Mouse (Mus musculus) hindbrain, embryonic 13.5 days (tissue): ENCODE data around the gene Syngr1. TPM values are rescaled to one million over a fixed set of nuclear protein-coding genes. Genes with fewer than 3 reads are reported as not detected.

Experiments used
- ATAC-seq: fragments of 200-750 bp; cut with Nextera tagmentation; 2 replicates; pipeline ENCODE4 v1.8.0; 2017; ENCODE audit warnings: moderate TSS enrichment; ENCODE audit not compliant: low FRiP score
- H3K27ac ChIP-seq: fragments of 300-500 bp; sonication (generic); 2 replicates; pipeline ENCODE4 v1.5.1; 2015; ENCODE audit warnings: inconsistent platforms, mild to moderate bottlenecking, moderate library complexity
- H3K27me3 ChIP-seq: fragments of 300-500 bp; sonication (generic); 2 replicates; pipeline ENCODE4 v1.6.1; 2015; ENCODE audit warnings: mild to moderate bottlenecking, inconsistent platforms
- H3K36me3 ChIP-seq: fragments of 300-500 bp; sonication (generic); 2 replicates; pipeline ENCODE4 v1.6.1; 2015; ENCODE audit warnings: mild to moderate bottlenecking, inconsistent platforms
- H3K4me1 ChIP-seq: fragments of 300-500 bp; sonication (generic); replicated peaks from 2 replicates; pipeline ENCODE4 v1.6.1; 2015; ENCODE audit warnings: inconsistent platforms
- H3K4me2 ChIP-seq: fragments of 300-500 bp; sonication (generic); 2 replicates; pipeline ENCODE4 v1.6.1; 2015; ENCODE audit warnings: inconsistent platforms, mild to moderate bottlenecking, moderate library complexity
- H3K4me3 ChIP-seq: fragments of 300-500 bp; sonication (generic); 2 replicates; pipeline ENCODE4 v1.5.1; 2015; ENCODE audit warnings: mild to moderate bottlenecking, inconsistent platforms
- H3K9ac ChIP-seq: fragments of 300-500 bp; sonication (generic); 2 replicates; pipeline ENCODE4 v1.6.1; 2015; ENCODE audit warnings: mild to moderate bottlenecking, inconsistent platforms
- H3K9me3 ChIP-seq: fragments of 300-500 bp; sonication (generic); 2 replicates; pipeline ENCODE4 v1.6.1; 2016; ENCODE audit warnings: inconsistent platforms
- WGBS: fragments of 180-500 bp; shearing (Covaris S2); methylation state at CpG from one replicate; pipeline ENCODE4 v1.1.7; 2015; 5-methylcytosine and 5-hydroxymethylcytosine counted together
- polyA plus RNA-seq: library from polyadenylated mRNA; unstranded; fragments of >200 nt; fragmentation: Nextera tagmentation; extraction: Ambion mirVana; gene quantifications from 2 replicates; pipeline ENCODE4 v1.2.1, GENCODE M21; 2015

The Syngr1 gene
- polyA plus RNA-seq, 1 experiment from 2014 or later: 28.3 TPM

DNA sequence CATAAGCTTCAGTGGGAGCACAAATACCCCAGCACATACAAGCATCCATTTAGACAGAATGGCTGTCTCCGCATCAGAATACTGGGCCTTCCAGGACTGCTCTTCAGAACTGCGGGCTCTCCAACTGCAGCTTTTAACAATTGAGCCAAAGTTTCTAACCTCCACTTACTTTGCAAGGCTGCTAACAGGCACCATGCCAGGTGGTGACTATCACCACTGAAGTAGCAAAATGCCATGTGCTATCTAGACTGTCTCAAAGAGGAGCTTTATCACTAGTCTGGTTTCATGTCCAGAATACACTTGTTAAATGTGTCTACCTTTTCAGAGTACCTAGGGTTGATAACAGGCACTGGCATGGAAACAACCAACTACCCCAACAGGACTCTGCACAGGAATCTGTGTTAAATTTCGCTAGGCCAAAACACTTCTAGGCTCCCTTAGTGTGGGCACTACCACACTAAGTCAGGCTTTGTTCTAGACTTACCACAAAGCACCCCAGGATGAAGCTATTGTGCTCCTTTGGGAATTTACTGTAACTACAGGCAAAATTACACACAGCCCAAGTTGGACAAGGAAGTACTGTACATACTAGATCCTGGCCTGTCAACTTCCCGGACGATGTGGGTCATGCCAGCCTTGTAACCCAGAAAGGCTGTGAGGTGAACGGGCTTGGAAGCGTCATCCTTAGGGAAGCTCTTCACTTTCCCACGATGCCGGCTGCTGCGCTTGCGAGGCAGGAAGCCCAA lies 9.2 kb upstream of the Syngr1 start:
- H3K27ac ChIP-seq: 0 out of 2 replicates have a peak overlapping the region, but pooled peaks have one; percentile 96
- no peak for ATAC-seq
- WGBS: 4% methylated on average over 11 of the region's 11 CpGs
- peak overlapping the region; percentile 92 for H3K9ac ChIP-seq
- peaks cover 34% of the 10 kb centered on the region for H3K4me1 ChIP-seq
- peak overlapping the region; percentile 86 for H3K4me2 ChIP-seq
- H3K9me3 ChIP-seq: no peaks in the 10 kb centered on the region
- H3K36me3 ChIP-seq: peaks cover 51% of the 10 kb centered on the region
- H3K27me3 ChIP-seq: no peaks in the 10 kb centered on the region
- H3K4me3 ChIP-seq: peak overlapping the region; percentile 69

GRCm38 (mm10) chr15:80082661-80083275 lies 8.4 kb upstream of the Syngr1 start:
- peaks cover 44% of the 10 kb centered on the region for H3K36me3 ChIP-seq
- H3K4me3 ChIP-seq: peak overlapping the region; percentile 69
- no peaks in the 10 kb centered on the region for H3K9me3 ChIP-seq
- H3K4me1 ChIP-seq: peaks cover 34% of the 10 kb centered on the region
- H3K9ac ChIP-seq: peak overlapping the region; percentile 92
- WGBS: under 1% methylated on average over 21 of the region's 21 CpGs
- peak overlapping the region; percentile 96 for H3K27ac ChIP-seq
- no peaks in the 10 kb centered on the region for H3K27me3 ChIP-seq
- H3K4me2 ChIP-seq: peak overlapping the region; percentile 86
- no peak for ATAC-seq

- peak overlapping the region; percentile 86 for H3K4me2 ChIP-seq
- peak overlapping the region; percentile 92 for H3K9ac ChIP-seq
- no peaks in the 10 kb centered on the region for H3K27me3 ChIP-seq
- H3K27ac ChIP-seq: peak overlapping the region; percentile 96
- H3K4me1 ChIP-seq: peaks cover 34% of the 10 kb centered on the region
- H3K4me3 ChIP-seq: peak overlapping the region; percentile 69
- ATAC-seq: peak; percentile 97
- H3K9me3 ChIP-seq: no peaks in the 10 kb centered on the region
- H3K36me3 ChIP-seq: peaks cover 39% of the 10 kb centered on the region
- WGBS: under 1% methylated on average over 30 of the region's 30 CpGs
These were observed 7.8 kb upstream of the Syngr1 start for GRCm38 (mm10) chr15:80083276-80083731.

DNA sequence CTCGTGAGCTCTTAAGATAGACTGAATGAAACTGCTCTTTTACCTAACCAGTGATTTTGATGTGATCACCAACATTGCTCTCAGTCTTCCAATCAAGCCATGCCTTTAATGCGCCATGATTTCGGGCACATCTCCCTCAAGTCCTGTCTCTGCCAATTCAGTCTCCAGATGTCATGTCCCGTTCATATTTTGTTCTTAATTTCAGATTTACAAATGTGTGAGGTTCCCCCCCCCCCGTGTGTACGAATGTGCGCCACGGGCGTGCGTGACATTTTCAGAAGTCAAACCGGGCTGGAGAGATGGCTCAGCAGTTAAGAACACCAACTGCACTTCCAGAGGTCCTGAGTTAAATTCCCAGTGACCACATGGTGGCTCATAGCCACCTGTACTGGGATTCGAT lies 7.4 kb upstream of the Syngr1 start:
- peaks cover 34% of the 10 kb centered on the region for H3K36me3 ChIP-seq
- peak overlapping the region; percentile 96 for H3K27ac ChIP-seq
- peak overlapping the region; percentile 72 for H3K9ac ChIP-seq
- H3K27me3 ChIP-seq: no peaks in the 10 kb centered on the region
- WGBS: 1% methylated on average over 12 of the region's 12 CpGs
- peaks cover 34% of the 10 kb centered on the region for H3K4me1 ChIP-seq
- peak; percentile 21 for ATAC-seq
- H3K4me3 ChIP-seq: peak overlapping the region; percentile 69
- peak overlapping the region; percentile 65 for H3K4me2 ChIP-seq
- H3K9me3 ChIP-seq: no peaks in the 10 kb centered on the region

- Histone ChIP-seq H3K9ac (no peak overlapping the region), H3K9me3 (no peaks in the 10 kb centered on the region), H3K27ac (no peak overlapping the region), H3K27me3 (peaks cover 14% of the 10 kb centered on the region), H3K4me1 (peaks cover 15% of the 10 kb centered on the region), H3K4me2 (no peak overlapping the region), H3K4me3 (no peak overlapping the region), H3K36me3 (no peaks in the 10 kb centered on the region)
- WGBS: 88% methylated on average over 9 of the region's 9 CpGs
- no peak for ATAC-seq
These were observed 3.6 kb upstream of the Syngr1 start for GRCm38 (mm10) chr15:80087406-80088012.

GRCm38 (mm10) chr15:80088637-80089036 lies 2.5 kb upstream of the Syngr1 start:
- WGBS: 35% methylated on average over 4 of the region's 4 CpGs
- H3K4me3 ChIP-seq: no peak overlapping the region
- peaks cover 20% of the 10 kb centered on the region for H3K4me1 ChIP-seq
- no peaks in the 10 kb centered on the region for H3K36me3 ChIP-seq
- no peaks in the 10 kb centered on the region for H3K9me3 ChIP-seq
- no peak for ATAC-seq
- H3K27me3 ChIP-seq: peaks cover 19% of the 10 kb centered on the region
- no peak overlapping the region for H3K27ac ChIP-seq
- H3K9ac ChIP-seq: no peak overlapping the region
- H3K4me2 ChIP-seq: no peak overlapping the region

GRCm38 (mm10) chr15:80090155-80090554 lies 979 bp upstream of the Syngr1 start:
- peak overlapping the region; percentile 87; the same call in 1 of the 2 replicates for H3K9ac ChIP-seq

GRCm38 (mm10) chr15:80090741-80091120 lies 403 bp upstream of the Syngr1 start:
- ATAC-seq: no peak
- 1% methylated on average over 17 of the region's 17 CpGs for WGBS
- Histone ChIP-seq H3K27ac (no peak overlapping the region), H3K4me3 (peak overlapping the region; percentile 64), H3K36me3 (no peaks in the 10 kb centered on the region), H3K4me1 (peaks cover 20% of the 10 kb centered on the region), H3K9me3 (no peaks in the 10 kb centered on the region), H3K9ac (peak overlapping the region; percentile 87), H3K27me3 (peaks cover 29% of the 10 kb centered on the region), H3K4me2 (peak overlapping the region; percentile 76)

More at GRCm38 (mm10) chr15:80090155-80090554, 979 bp upstream of the Syngr1 start:
- Histone ChIP-seq H3K9me3 (no peaks in the 10 kb centered on the region), H3K36me3 (no peaks in the 10 kb centered on the region), H3K4me3 (no peak overlapping the region), H3K4me2 (peak overlapping the region; percentile 76), H3K27me3 (peaks cover 26% of the 10 kb centered on the region), H3K4me1 (peaks cover 20% of the 10 kb centered on the region), H3K27ac (no peak overlapping the region)
- no peak for ATAC-seq
- 78% methylated on average over 11 of the region's 11 CpGs for WGBS

GRCm38 (mm10) chr15:80092041-80092441 lies 907 bp downstream of the Syngr1 start:
- no peaks in the 10 kb centered on the region for H3K9me3 ChIP-seq

GRCm38 (mm10) chr15:80092599-80092998 lies 1.5 kb downstream of the Syngr1 start:
- H3K9ac ChIP-seq: peak overlapping the region; percentile 87
- peaks cover 35% of the 10 kb centered on the region for H3K4me1 ChIP-seq
- 13% methylated on average over 8 of the region's 8 CpGs for WGBS
- H3K36me3 ChIP-seq: no peaks in the 10 kb centered on the region
- peak overlapping the region; percentile 76 for H3K4me2 ChIP-seq
- H3K27me3 ChIP-seq: peaks cover 29% of the 10 kb centered on the region
- peak overlapping the region; percentile 64 for H3K4me3 ChIP-seq
- no peak for ATAC-seq
- no peaks in the 10 kb centered on the region for H3K9me3 ChIP-seq
- no peak overlapping the region for H3K27ac ChIP-seq

More at GRCm38 (mm10) chr15:80092041-80092441, 907 bp downstream of the Syngr1 start:
- no peaks in the 10 kb centered on the region for H3K36me3 ChIP-seq
- H3K4me2 ChIP-seq: peak overlapping the region; percentile 76
- H3K27me3 ChIP-seq: peaks cover 29% of the 10 kb centered on the region
- no peak; the same call in 1 of the 2 replicates for ATAC-seq
- H3K9ac ChIP-seq: peak overlapping the region; percentile 87
- WGBS: 14% methylated on average over 7 of the region's 7 CpGs
- peaks cover 30% of the 10 kb centered on the region for H3K4me1 ChIP-seq
- peak overlapping the region; percentile 64 for H3K4me3 ChIP-seq
- 0 out of 2 replicates have a peak overlapping the region, but pooled peaks have one; percentile 8 for H3K27ac ChIP-seq

GRCm38 (mm10) chr15:80094201-80094600 lies 3.1 kb downstream of the Syngr1 start:
- H3K4me1 ChIP-seq: peaks cover 51% of the 10 kb centered on the region
- H3K4me2 ChIP-seq: no peak overlapping the region
- H3K9ac ChIP-seq: peak overlapping the region; percentile 24; the same call in 1 of the 2 replicates
- peaks cover 29% of the 10 kb centered on the region for H3K27me3 ChIP-seq
- H3K27ac ChIP-seq: no peak overlapping the region
- no peak for ATAC-seq
- H3K4me3 ChIP-seq: no peak overlapping the region
- no peaks in the 10 kb centered on the region for H3K9me3 ChIP-seq
- no peaks in the 10 kb centered on the region for H3K36me3 ChIP-seq
- WGBS: 92% methylated on average over 13 of the region's 13 CpGs

- H3K4me2 ChIP-seq: no peak overlapping the region
- no peak for ATAC-seq
- peaks cover 25% of the 10 kb centered on the region for H3K27me3 ChIP-seq
- H3K9me3 ChIP-seq: no peaks in the 10 kb centered on the region
- no peaks in the 10 kb centered on the region for H3K36me3 ChIP-seq
- no peak overlapping the region for H3K4me3 ChIP-seq
- H3K9ac ChIP-seq: no peak overlapping the region
- peaks cover 49% of the 10 kb centered on the region for H3K4me1 ChIP-seq
- WGBS: 61% methylated on average over 1 of the region's 1 CpGs
- H3K27ac ChIP-seq: no peak overlapping the region
These were observed 4.5 kb downstream of the Syngr1 start for GRCm38 (mm10) chr15:80095596-80095995.
